Mouse (Mus musculus) embryonic fibroblast, embryonic 13.5 days (primary cell): ENCODE measurements around the gene Clstn3.
"Not testable (repeated sequence)": the region's sequence is repeated elsewhere in the genome, so short reads cannot be mapped to it uniquely, and the experiment has no call there.

Source experiments
- CTCF ChIP-seq: IDR thresholded peaks from 2 replicates; pipeline ENCODE4 v1.5.1; 2011; ENCODE audit warnings: mild to moderate bottlenecking, control low read depth, low read length, moderate library complexity, borderline replicate concordance; ENCODE audit not compliant: insufficient read depth
- POLR2A ChIP-seq: IDR thresholded peaks from 2 replicates; pipeline ENCODE4 v1.6.1; 2011; ENCODE audit warnings: low read depth, mild to moderate bottlenecking, control low read depth, low read length, moderate library complexity

DNA sequence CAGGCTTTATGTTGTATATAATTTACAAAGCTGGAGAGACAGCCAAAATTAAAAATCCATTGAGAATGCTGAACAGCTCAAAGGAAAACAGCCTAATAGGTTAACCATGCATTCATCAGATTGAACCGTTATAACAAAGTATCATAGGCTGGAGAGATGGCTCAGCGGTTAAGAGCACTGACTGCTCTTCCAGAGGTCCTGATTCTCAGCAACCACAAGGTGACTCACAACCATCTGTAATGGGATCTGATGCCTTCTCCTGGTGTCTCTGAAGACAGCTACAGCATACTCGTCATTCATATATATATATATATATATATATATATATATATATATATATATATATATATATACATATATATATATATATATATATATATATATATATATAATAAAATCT is 19.2 kb upstream of the Clstn3 start:
- not testable (repeated sequence) for TF ChIP-seq CTCF, POLR2A
